Mouse (Mus musculus) embryonic facial prominence, embryonic 15.5 days (tissue): ENCODE measurements at regions not wholly inside any gene's neighbourhood (a gene's known extent, or its start where the extent isn't known, plus 50 kb on each side); places are given as distances from the start of the nearest gene placed in this dataset.

Experiments
- ATAC-seq: fragments of 200-750 bp; cut with Nextera tagmentation; 2 replicates; pipeline ENCODE4 v1.8.0; 2017; ENCODE audit warnings: low read depth, moderate TSS enrichment; ENCODE audit not compliant: insufficient number of reproducible peaks, low FRiP score, low TSS enrichment
- H3K27ac ChIP-seq: fragments of 300-500 bp; sonication (generic); replicated peaks from 2 replicates; pipeline ENCODE4 v1.5.1; 2015; ENCODE audit warnings: mild to moderate bottlenecking, inconsistent platforms
- H3K27me3 ChIP-seq: fragments of 300-500 bp; sonication (generic); 2 replicates; pipeline ENCODE4 v1.6.1; 2015; ENCODE audit warnings: inconsistent platforms
- H3K36me3 ChIP-seq: fragments of 300-500 bp; sonication (generic); 2 replicates; pipeline ENCODE4 v1.6.1; 2015; ENCODE audit warnings: mild to moderate bottlenecking, inconsistent platforms
- H3K4me1 ChIP-seq: fragments of 300-500 bp; sonication (generic); 2 replicates; pipeline ENCODE4 v1.6.1; 2015; ENCODE audit warnings: inconsistent platforms
- H3K4me2 ChIP-seq: fragments of 300-500 bp; sonication (generic); replicated peaks from 2 replicates; pipeline ENCODE4 v1.6.1; 2015; ENCODE audit warnings: mild to moderate bottlenecking, inconsistent platforms
- H3K4me3 ChIP-seq: fragments of 300-500 bp; sonication (generic); replicated peaks from 2 replicates; pipeline ENCODE4 v1.5.1; 2015; ENCODE audit warnings: mild to moderate bottlenecking, inconsistent platforms
- H3K9ac ChIP-seq: fragments of 300-500 bp; sonication (generic); 2 replicates; pipeline ENCODE4 v1.6.1; 2015; ENCODE audit warnings: inconsistent platforms
- H3K9me3 ChIP-seq: fragments of 300-500 bp; sonication (generic); replicated peaks from 2 replicates; pipeline ENCODE4 v1.6.1; 2016; ENCODE audit warnings: inconsistent platforms
- WGBS: fragments of 180-500 bp; shearing (Covaris S2); methylation state at CpG from one replicate; pipeline ENCODE4 v1.1.7; 2015; 5-methylcytosine and 5-hydroxymethylcytosine counted together

- Histone ChIP-seq H3K4me3 (no peak overlapping the region), H3K27ac (no peak overlapping the region), H3K4me1 (no peaks in the 10 kb centered on the region), H3K27me3 (no peaks in the 10 kb centered on the region), H3K4me2 (no peak overlapping the region), H3K9ac (no peak overlapping the region), H3K36me3 (no peaks in the 10 kb centered on the region), H3K9me3 (no peaks in the 10 kb centered on the region)
- ATAC-seq = no peak
- 83% methylated on average over 6 of the region's 6 CpGs for WGBS
Measured at GRCm38 (mm10) chr13:110802841-110803240, 408.0 kb downstream of the Plk2 start.

GRCm38 (mm10) chr13:110812401-110812800 lies 417.6 kb downstream of the Plk2 start:
- Histone ChIP-seq H3K9me3 (no peaks in the 10 kb centered on the region), H3K9ac (no peak overlapping the region), H3K27me3 (no peaks in the 10 kb centered on the region), H3K4me3 (no peak overlapping the region), H3K4me2 (no peak overlapping the region), H3K36me3 (no peaks in the 10 kb centered on the region), H3K4me1 (no peaks in the 10 kb centered on the region), H3K27ac (no peak overlapping the region)
- ATAC-seq = no peak
- WGBS = 25% methylated on average over 6 of the region's 6 CpGs

DNA sequence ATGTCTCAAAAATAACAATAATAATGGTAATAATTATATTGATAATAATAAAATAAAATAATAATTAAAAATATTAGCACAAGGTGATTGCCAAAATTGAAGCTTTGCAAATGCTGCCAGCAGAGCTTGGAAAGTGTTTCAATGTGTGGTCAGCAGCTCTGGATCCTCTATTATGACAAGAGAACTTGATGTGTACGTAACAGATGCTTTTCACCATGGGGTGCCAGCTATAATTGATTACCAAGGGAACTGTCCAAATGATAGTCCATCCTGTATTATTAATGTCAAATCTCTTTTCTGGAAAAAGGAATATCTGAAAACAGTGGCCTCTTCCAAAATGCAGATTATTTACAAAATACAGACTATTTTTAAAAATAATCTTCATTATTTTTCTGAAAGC lies 419.2 kb downstream of the Plk2 start:
- no peaks in the 10 kb centered on the region for H3K9me3 ChIP-seq
- ATAC-seq = no peak
- 82% methylated on average over 1 of the region's 1 CpGs for WGBS

DNA sequence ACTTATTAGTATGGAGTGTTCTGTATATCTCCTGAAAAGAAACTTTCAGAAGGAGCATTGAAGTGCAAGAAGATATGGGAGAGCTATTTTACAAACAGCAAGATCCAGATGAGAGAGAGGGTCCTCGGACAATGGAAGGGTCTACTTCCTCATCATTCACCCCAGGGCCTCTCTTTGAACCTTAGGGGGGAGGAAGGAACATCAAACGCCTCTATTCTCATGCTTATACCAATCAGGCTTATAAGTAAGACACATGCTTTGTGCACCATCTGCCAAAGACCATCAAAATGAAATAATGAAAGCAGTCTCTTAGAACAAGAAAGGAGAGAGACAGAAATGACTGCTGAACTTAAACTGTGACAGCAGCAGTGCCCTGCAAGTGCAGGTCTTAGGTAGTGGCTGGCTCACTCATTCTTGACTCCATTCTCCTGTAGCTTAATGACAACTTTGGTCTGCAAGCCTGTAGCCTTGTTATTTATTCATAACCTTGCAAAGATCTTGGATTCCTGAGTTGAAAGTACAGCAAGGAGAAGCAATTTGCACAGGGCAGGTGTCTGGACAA lies 424.5 kb downstream of the Plk2 start:
- no peak overlapping the region for H3K4me3 ChIP-seq
- no peak overlapping the region for H3K4me2 ChIP-seq
- no peak overlapping the region for H3K27ac ChIP-seq
- 29% methylated on average over 2 of the region's 2 CpGs for WGBS
- H3K4me1 ChIP-seq = peaks cover 7% of the 10 kb centered on the region; the same call in 1 of the 2 replicates
- ATAC-seq = no peak
- no peaks in the 10 kb centered on the region for H3K36me3 ChIP-seq
- no peak overlapping the region for H3K9ac ChIP-seq
- no peaks in the 10 kb centered on the region for H3K27me3 ChIP-seq
- no peaks in the 10 kb centered on the region for H3K9me3 ChIP-seq

More for the DNA sequence above, 419.2 kb downstream of the Plk2 start:
- H3K4me2 ChIP-seq = no peak overlapping the region
- H3K27ac ChIP-seq = no peak overlapping the region
- H3K4me3 ChIP-seq = no peak overlapping the region
- no peaks in the 10 kb centered on the region for H3K27me3 ChIP-seq
- H3K36me3 ChIP-seq = no peaks in the 10 kb centered on the region
- H3K9ac ChIP-seq = no peak overlapping the region
- H3K4me1 ChIP-seq = no peaks in the 10 kb centered on the region

DNA sequence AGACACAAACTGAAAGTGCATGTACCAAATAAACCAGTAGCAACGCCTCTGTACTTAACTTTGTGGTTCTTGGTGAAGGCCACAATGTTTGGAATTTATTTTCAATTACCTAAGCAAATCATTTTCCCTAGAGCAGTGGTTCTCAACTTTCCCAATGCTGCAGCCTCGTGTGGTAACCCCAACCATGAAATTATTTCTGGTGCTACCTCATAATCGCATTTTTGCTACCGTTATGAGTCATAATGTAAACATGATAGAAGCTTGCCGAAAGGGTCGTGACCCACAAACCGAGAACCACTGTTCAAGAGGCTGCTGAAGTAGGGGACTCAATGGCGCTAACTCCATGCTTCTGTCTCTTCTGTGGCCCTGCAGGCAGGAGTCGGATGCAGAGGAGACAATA lies 429.9 kb upstream of the Actbl2 start:
- Histone ChIP-seq H3K9ac (no peak overlapping the region), H3K27me3 (no peaks in the 10 kb centered on the region), H3K4me3 (no peak overlapping the region), H3K4me1 (no peaks in the 10 kb centered on the region), H3K4me2 (no peak overlapping the region), H3K36me3 (no peaks in the 10 kb centered on the region), H3K9me3 (no peaks in the 10 kb centered on the region), H3K27ac (no peak overlapping the region)
- 70% methylated on average over 9 of the region's 9 CpGs for WGBS
- no peak for ATAC-seq

DNA sequence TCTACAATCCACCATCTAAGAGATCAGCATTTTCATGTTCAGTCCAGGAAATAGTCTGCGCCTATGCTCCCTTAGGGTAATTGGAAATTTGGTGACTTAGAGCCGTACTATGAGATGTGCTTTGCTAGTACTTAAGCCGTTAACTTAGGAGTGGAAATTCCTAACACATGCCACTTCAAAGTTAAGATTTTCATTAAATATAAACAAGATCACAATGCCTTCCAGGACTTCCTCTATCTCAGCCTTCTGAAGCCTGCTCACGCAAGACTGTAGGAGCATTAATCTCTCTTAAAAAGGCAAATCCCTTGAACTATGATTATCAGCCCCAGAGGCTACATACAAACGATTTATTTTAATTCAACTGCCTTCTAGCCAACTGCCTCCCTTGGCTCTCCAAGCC lies 422.4 kb upstream of the Actbl2 start:
- ATAC-seq = no peak
- Histone ChIP-seq H3K4me3 (no peak overlapping the region), H3K36me3 (no peaks in the 10 kb centered on the region), H3K9me3 (no peaks in the 10 kb centered on the region), H3K4me2 (no peak overlapping the region), H3K27ac (no peak overlapping the region), H3K4me1 (0 out of 2 replicates have a peak, but pooled peaks cover 4% of the 10 kb centered on the region), H3K9ac (no peak overlapping the region), H3K27me3 (no peaks in the 10 kb centered on the region)
- WGBS = 42% methylated on average over 5 of the region's 5 CpGs

- no peaks in the 10 kb centered on the region for H3K36me3 ChIP-seq
- H3K9me3 ChIP-seq = no peaks in the 10 kb centered on the region
- no peak for ATAC-seq
- H3K27ac ChIP-seq = no peak overlapping the region
- WGBS = 20% methylated on average over 7 of the region's 7 CpGs
- H3K4me2 ChIP-seq = no peak overlapping the region
- H3K27me3 ChIP-seq = no peaks in the 10 kb centered on the region
- H3K4me3 ChIP-seq = no peak overlapping the region
- H3K4me1 ChIP-seq = 0 out of 2 replicates have a peak, but pooled peaks cover 4% of the 10 kb centered on the region
- no peak overlapping the region for H3K9ac ChIP-seq
Measured at GRCm38 (mm10) chr13:110836936-110837335, 417.9 kb upstream of the Actbl2 start.

DNA sequence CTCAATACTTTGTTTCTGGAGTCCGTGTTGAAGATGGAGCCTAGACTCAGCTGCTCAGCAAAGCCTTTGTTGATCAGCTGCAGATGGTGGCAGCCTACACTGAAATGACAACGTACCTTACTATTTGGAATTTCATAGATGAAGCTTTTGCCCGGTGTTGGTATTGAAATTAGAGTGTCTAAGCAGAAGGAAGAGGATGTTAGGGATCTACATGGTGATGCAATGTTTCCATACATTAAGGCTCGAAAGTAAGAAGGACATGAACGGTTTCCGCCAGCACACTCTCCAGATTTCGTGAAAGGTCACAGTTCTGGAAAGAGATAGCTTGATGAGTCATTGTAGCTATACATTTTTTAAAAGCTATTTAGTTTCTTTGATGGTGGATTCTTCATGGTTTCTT lies 412.9 kb upstream of the Actbl2 start:
- 86% methylated on average over 7 of the region's 7 CpGs for WGBS
- Histone ChIP-seq H3K36me3 (no peaks in the 10 kb centered on the region), H3K4me2 (no peak overlapping the region), H3K4me3 (no peak overlapping the region), H3K9me3 (no peaks in the 10 kb centered on the region), H3K9ac (no peak overlapping the region), H3K27ac (no peak overlapping the region), H3K4me1 (0 out of 2 replicates have a peak, but pooled peaks cover under 1% of the 10 kb centered on the region), H3K27me3 (no peaks in the 10 kb centered on the region)
- no peak for ATAC-seq

DNA sequence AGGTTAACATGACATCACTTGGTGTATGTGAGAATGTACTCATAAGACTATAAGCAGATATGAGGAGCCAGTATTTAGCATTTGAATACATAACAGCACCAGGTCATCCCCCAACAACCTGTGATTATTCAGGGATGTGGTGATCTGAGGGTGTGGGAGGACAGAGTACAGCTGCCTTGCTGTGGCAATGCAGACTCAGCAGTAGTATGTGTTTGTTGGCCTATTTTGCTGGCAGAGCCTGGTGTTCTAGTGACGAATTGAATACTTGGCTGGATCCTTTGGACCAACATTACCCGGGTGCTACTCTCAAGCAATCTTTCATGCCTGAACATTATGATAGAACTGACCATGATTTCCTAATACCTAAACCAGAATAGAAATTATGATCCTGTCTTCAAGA lies 409.1 kb upstream of the Actbl2 start:
- no peak for ATAC-seq
- H3K4me3 ChIP-seq = no peak overlapping the region
- H3K27me3 ChIP-seq = no peaks in the 10 kb centered on the region
- no peak overlapping the region for H3K4me2 ChIP-seq
- H3K9me3 ChIP-seq = no peaks in the 10 kb centered on the region
- H3K36me3 ChIP-seq = no peaks in the 10 kb centered on the region
- no peaks in the 10 kb centered on the region for H3K4me1 ChIP-seq
- H3K9ac ChIP-seq = no peak overlapping the region
- H3K27ac ChIP-seq = no peak overlapping the region
- WGBS = 58% methylated on average over 2 of the region's 2 CpGs

- Histone ChIP-seq H3K4me3 (no peak overlapping the region), H3K4me2 (no peak overlapping the region), H3K4me1 (peaks cover 6% of the 10 kb centered on the region; the same call in 1 of the 2 replicates), H3K27me3 (no peaks in the 10 kb centered on the region), H3K9me3 (no peaks in the 10 kb centered on the region), H3K36me3 (no peaks in the 10 kb centered on the region), H3K27ac (peak overlapping the region; percentile 53), H3K9ac (no peak overlapping the region)
- WGBS = 21% methylated on average over 2 of the region's 2 CpGs
- ATAC-seq = peak; percentile 80; the same call in 1 of the 2 replicates
Measured at GRCm38 (mm10) chr13:110852996-110853727, 401.7 kb upstream of the Actbl2 start.

GRCm38 (mm10) chr13:110854213-110854612 lies 400.6 kb upstream of the Actbl2 start:
- no peak for ATAC-seq
- Histone ChIP-seq H3K36me3 (no peaks in the 10 kb centered on the region), H3K4me3 (no peak overlapping the region), H3K9ac (no peak overlapping the region), H3K27ac (no peak overlapping the region), H3K9me3 (no peaks in the 10 kb centered on the region), H3K4me2 (no peak overlapping the region), H3K27me3 (no peaks in the 10 kb centered on the region), H3K4me1 (peaks cover 6% of the 10 kb centered on the region; the same call in 1 of the 2 replicates)
- WGBS = 38% methylated on average over 1 of the region's 1 CpGs
